Mouse (Mus musculus) CH12.LX (cell line): Measurements from ENCODE around the gene Dcps. TPM values are rescaled to one million over a fixed set of nuclear protein-coding genes. Genes with fewer than 3 reads are reported as not detected.

ENCODE experiments used
- DNase-seq: peaks from one replicate; pipeline ENCODE4 v3.0.0-alpha.2; 2013; ENCODE audit errors: extremely low read depth
- H3K27ac ChIP-seq: 2 replicates; pipeline ENCODE4 v1.5.1; 2012; ENCODE audit warnings: low read depth, mild to moderate bottlenecking, control low read depth, moderate library complexity; ENCODE audit not compliant: insufficient read depth
- H3K27me3 ChIP-seq: replicated peaks from 2 replicates; pipeline ENCODE3; 2012; ENCODE audit warnings: inconsistent platforms
- H3K36me3 ChIP-seq, 2 experiments: replicated peaks in 1 of 2; 2 replicates each; pipeline versions ENCODE3 to v1.6.1; 2012; ENCODE audit warnings: inconsistent platforms in 1 of 2, low read length in 1 of 2, mild to moderate bottlenecking in 1 of 2, mixed read lengths in 1 of 2, moderate library complexity in 1 of 2; ENCODE audit not compliant: control insufficient read depth in 1 of 2, insufficient read depth in 1 of 2
- H3K4me1 ChIP-seq, 2 experiments: 2 replicates each; pipeline ENCODE4 v1.6.1; 2012; ENCODE audit warnings: inconsistent platforms in 1 of 2, moderate library complexity in 1 of 2; ENCODE audit not compliant: insufficient read depth in 2 of 2, control insufficient read depth in 1 of 2
- H3K4me2 ChIP-seq: 2 replicates; pipeline ENCODE4 v1.6.1; 2012; ENCODE audit warnings: low read depth, mild to moderate bottlenecking, control low read depth; ENCODE audit not compliant: poor library complexity, insufficient read depth, severe bottlenecking
- H3K4me3 ChIP-seq, 3 experiments: fragments of 150-350 bp in 1 of 3; sonication (generic) in 1 of 3; replicated peaks in 1 of 3; 2 replicates each; pipeline versions ENCODE3 to v1.5.1; 2011 to 2012; ENCODE audit warnings: low read depth in 2 of 3, low read length in 2 of 3, mild to moderate bottlenecking in 2 of 3, moderate library complexity in 2 of 3, control low read depth in 1 of 3, improper control_type of control experiment in 1 of 3, inconsistent platforms in 1 of 3, mixed read lengths in 1 of 3; ENCODE audit not compliant: poor library complexity in 1 of 3
- H3K79me2 ChIP-seq: replicated peaks from 2 replicates; pipeline ENCODE4 v1.6.1; 2012; ENCODE audit warnings: mild to moderate bottlenecking, moderate library complexity; ENCODE audit not compliant: control insufficient read depth, poor library complexity, insufficient read depth, severe bottlenecking; ENCODE audit errors: extremely low read depth
- H3K9ac ChIP-seq: 2 replicates; pipeline ENCODE4 v1.6.1; 2012; ENCODE audit warnings: low read depth, mild to moderate bottlenecking, control low read depth, moderate library complexity; ENCODE audit not compliant: insufficient read depth
- H3K9me3 ChIP-seq: replicated peaks from 2 replicates; pipeline ENCODE3; 2012; ENCODE audit warnings: low read length, inconsistent platforms, mixed read lengths
- BHLHE40 ChIP-seq: IDR thresholded peaks from 2 replicates; pipeline ENCODE4 v1.6.1; 2011; ENCODE audit warnings: mild to moderate bottlenecking, low read depth, low read length, improper control_type of control experiment
- CHD1 ChIP-seq: IDR thresholded peaks from 2 replicates; pipeline ENCODE4 v1.6.1; 2012; ENCODE audit warnings: low read depth, low read length, improper control_type of control experiment, inconsistent platforms
- CHD2 ChIP-seq: IDR thresholded peaks from 2 replicates; pipeline ENCODE4 v1.6.1; 2011; ENCODE audit warnings: low read length, improper control_type of control experiment
- CTCF ChIP-seq, 2 experiments: IDR thresholded peaks in 1 of 2; conservative IDR thresholded peaks in 1 of 2; 2 replicates each; pipeline ENCODE4 v1.5.1; 2011 to 2012; ENCODE audit warnings: low read depth in 2 of 2, low read length in 2 of 2, improper control_type of control experiment in 1 of 2, inconsistent platforms in 1 of 2, mild to moderate bottlenecking in 1 of 2, moderate library complexity in 1 of 2
- E2F4 ChIP-seq: IDR thresholded peaks from 2 replicates; pipeline ENCODE4 v1.6.1; 2011; ENCODE audit warnings: low read depth, low read length, improper control_type of control experiment; ENCODE audit not compliant: insufficient replicate concordance
- EP300 ChIP-seq: IDR thresholded peaks from 2 replicates; pipeline ENCODE4 v1.6.1; 2011; ENCODE audit warnings: low read length, improper control_type of control experiment
- ETS1 ChIP-seq: conservative IDR thresholded peaks from 2 replicates; pipeline ENCODE4 v1.6.1; 2012; ENCODE audit warnings: low read depth, mild to moderate bottlenecking, inconsistent platforms, low read length, improper control_type of control experiment, moderate library complexity
- GABPA ChIP-seq: IDR thresholded peaks from 2 replicates; pipeline ENCODE4 v1.6.1; 2012; ENCODE audit warnings: low read depth, low read length, improper control_type of control experiment, inconsistent platforms; ENCODE audit not compliant: insufficient replicate concordance
- HCFC1 ChIP-seq: IDR thresholded peaks from 2 replicates; pipeline ENCODE4 v1.6.1; 2012; ENCODE audit warnings: low read depth, mild to moderate bottlenecking, inconsistent platforms, low read length, improper control_type of control experiment
- IRF4 ChIP-seq: IDR thresholded peaks from 2 replicates; pipeline ENCODE4 v1.6.1; 2014; ENCODE audit warnings: low read depth, mild to moderate bottlenecking, inconsistent platforms, low read length, improper control_type of control experiment
- JUN ChIP-seq: IDR thresholded peaks from 2 replicates; pipeline ENCODE4 v1.6.1; 2011; ENCODE audit warnings: low read depth, mild to moderate bottlenecking, low read length, improper control_type of control experiment, moderate library complexity; ENCODE audit not compliant: insufficient read depth
- JUND ChIP-seq: conservative IDR thresholded peaks from 2 replicates; pipeline ENCODE4 v1.6.1; 2011; ENCODE audit warnings: low read depth, low read length, improper control_type of control experiment
- KAT2A ChIP-seq: IDR thresholded peaks from 2 replicates; pipeline ENCODE4 v1.6.1; 2012; ENCODE audit warnings: low read length, improper control_type of control experiment, inconsistent platforms; ENCODE audit not compliant: insufficient replicate concordance
- MAFK ChIP-seq: IDR thresholded peaks from 2 replicates; pipeline ENCODE4 v1.6.1; 2011; ENCODE audit warnings: low read length, improper control_type of control experiment; ENCODE audit not compliant: insufficient replicate concordance
- MAX ChIP-seq: IDR thresholded peaks from 2 replicates; pipeline ENCODE4 v1.6.1; 2011; ENCODE audit warnings: low read length, improper control_type of control experiment
- MAZ ChIP-seq: IDR thresholded peaks from 2 replicates; pipeline ENCODE4 v1.6.1; 2012; ENCODE audit warnings: low read depth, mild to moderate bottlenecking, inconsistent platforms, low read length, improper control_type of control experiment, moderate library complexity
- MEF2A ChIP-seq: IDR thresholded peaks from 2 replicates; pipeline ENCODE4 v1.6.1; 2014; ENCODE audit warnings: low read depth, mild to moderate bottlenecking, inconsistent platforms, low read length, improper control_type of control experiment, borderline replicate concordance
- MYC ChIP-seq: IDR thresholded peaks from 2 replicates; pipeline ENCODE4 v1.6.1; 2011; ENCODE audit warnings: low read depth, mild to moderate bottlenecking, improper control_type of control experiment, low read length
- NRF1 ChIP-seq: IDR thresholded peaks from 2 replicates; pipeline ENCODE4 v1.6.1; 2014; ENCODE audit warnings: low read depth, mild to moderate bottlenecking, inconsistent platforms, low read length, improper control_type of control experiment, moderate library complexity
- POLR2A ChIP-seq: IDR thresholded peaks from 2 replicates; pipeline ENCODE4 v1.6.1; 2011; ENCODE audit warnings: low read depth, mild to moderate bottlenecking, improper control_type of control experiment, low read length
- RAD21 ChIP-seq: IDR thresholded peaks from 2 replicates; pipeline ENCODE4 v1.6.1; 2011; ENCODE audit warnings: low read depth, mild to moderate bottlenecking, low read length, improper control_type of control experiment, moderate library complexity
- RCOR1 ChIP-seq: conservative IDR thresholded peaks from 2 replicates; pipeline ENCODE4 v1.6.1; 2012; ENCODE audit warnings: low read depth, mild to moderate bottlenecking, inconsistent platforms, low read length, improper control_type of control experiment
- SIN3A ChIP-seq: IDR thresholded peaks from 2 replicates; pipeline ENCODE4 v1.6.1; 2012; ENCODE audit warnings: low read length, improper control_type of control experiment, inconsistent platforms
- SMC3 ChIP-seq: IDR thresholded peaks from 2 replicates; pipeline ENCODE4 v1.6.1; 2011; ENCODE audit warnings: low read depth, low read length, improper control_type of control experiment
- TBP ChIP-seq: conservative IDR thresholded peaks from 2 replicates; pipeline ENCODE4 v1.6.1; 2011; ENCODE audit warnings: low read depth, low read length, improper control_type of control experiment
- TCF12 ChIP-seq: IDR thresholded peaks from 2 replicates; pipeline ENCODE4 v1.6.1; 2014; ENCODE audit warnings: low read depth, mild to moderate bottlenecking, inconsistent platforms, low read length, improper control_type of control experiment
- UBTF ChIP-seq: IDR thresholded peaks from 2 replicates; pipeline ENCODE4 v1.6.1; 2012; ENCODE audit warnings: low read depth, mild to moderate bottlenecking, inconsistent platforms, low read length, improper control_type of control experiment, moderate library complexity
- USF1 ChIP-seq: IDR thresholded peaks from 2 replicates; pipeline ENCODE4 v1.6.1; 2014; ENCODE audit warnings: low read depth, mild to moderate bottlenecking, inconsistent platforms, low read length, improper control_type of control experiment
- USF2 ChIP-seq: conservative IDR thresholded peaks from 2 replicates; pipeline ENCODE4 v1.6.1; 2011; ENCODE audit warnings: low read depth, low read length, improper control_type of control experiment
- ZKSCAN1 ChIP-seq: IDR thresholded peaks from 2 replicates; pipeline ENCODE4 v1.6.1; 2012; ENCODE audit warnings: low read depth, inconsistent platforms, low read length, improper control_type of control experiment, borderline replicate concordance
- dilution Hi-C: fragments of 300-500 bp; cut with MboI; formaldehyde crosslinking; loops from 2 replicates; pipeline ENCODE4 v1.14.3; 2020; ENCODE audit warnings: low sequenced_read_pairs; ENCODE audit not compliant: extremely low pct_unique_long_range_greater_than_20kb, extremely low pct_ligation_motif_present
- in situ Hi-C: fragments of 300-500 bp; cut with MboI; formaldehyde crosslinking; loops from 3 replicates; pipeline ENCODE4 v1.14.3; 2019; ENCODE audit warnings: low sequenced_read_pairs, low pct_ligation_motif_present, low pct_unique_long_range_greater_than_20kb, mixed read lengths
- polyA plus RNA-seq: library from polyadenylated mRNA; unstranded; fragments of >175 nt; gene quantifications from 2 replicates; pipeline ENCODE4 v1.2.1, GENCODE M21; 2012; ENCODE audit warnings: low read depth; ENCODE audit not compliant: insufficient read length
- total RNA-seq, 2 experiments: library from RNA; depleted of rRNA; stranded (reverse); fragments of 300-350 nt in 1 of 2; fragments of >200 nt in 1 of 2; gene quantifications; 2 replicates each; pipeline ENCODE4 v1.2.3; 2012 to 2014

The Dcps gene
- total and polyA plus RNA-seq, 3 experiments, result 64.3 to 113 (median 94.3) TPM

GRCm38 (mm10) chr9:35095726-35096125 lies 80.1 kb downstream of the Dcps start:
- in situ Hi-C loops, result no loop called here
- Histone ChIP-seq H3K79me2 (no peaks in the 10 kb centered on the region), H3K27me3 (no peaks in the 10 kb centered on the region), H3K36me3 (no peaks in the 10 kb centered on the region), H3K4me2 (no peak overlapping the region), H3K27ac (no peak overlapping the region), H3K4me3 (no peak overlapping the region), H3K4me1 (no peaks in the 10 kb centered on the region), H3K9ac (no peak overlapping the region), H3K9me3 (no peaks in the 10 kb centered on the region)
- dilution Hi-C loops, result no loop called here
- TF ChIP-seq UBTF (no peak), KAT2A (no peak), E2F4 (no peak), HCFC1 (no peak), RCOR1 (no peak), SIN3A (no peak), EP300 (no peak), MAZ (no peak), MYC (no peak), USF2 (no peak), CHD2 (no peak), SMC3 (no peak), JUND (no peak), RAD21 (no peak), GABPA (no peak), TCF12 (no peak), NRF1 (no peak), BHLHE40 (no peak)
- no peak for DNase-seq

GRCm38 (mm10) chr9:35093350-35093749 lies 82.5 kb downstream of the Dcps start:
- in situ Hi-C loops, result no loop called here
- no peak overlapping the region for H3K4me3 ChIP-seq
- no peaks in the 10 kb centered on the region for H3K79me2 ChIP-seq
- H3K4me1 ChIP-seq, result no peaks in the 10 kb centered on the region
- no peaks in the 10 kb centered on the region for H3K27me3 ChIP-seq
- no peaks in the 10 kb centered on the region for H3K9me3 ChIP-seq
- H3K27ac ChIP-seq, result no peak overlapping the region
- dilution Hi-C loops, result no loop called here
- H3K9ac ChIP-seq, result no peak overlapping the region
- H3K36me3 ChIP-seq, result no peaks in the 10 kb centered on the region
- TF ChIP-seq CHD1 (no peak), CTCF (conservative IDR thresholded peaks at IDR 0.05 in 1 of 2, IDR thresholded peaks at IDR 0.05 in 1 of 2; ENCODE audit: low read depth in 2 of 2, low read length in 2 of 2) (no peak), KAT2A (no peak), MAX (no peak), IRF4 (no peak), UBTF (no peak), USF1 (no peak), MAFK (no peak), MEF2A (no peak), POLR2A (no peak), RAD21 (no peak), BHLHE40 (no peak), ZKSCAN1 (no peak), ETS1 (no peak), GABPA (no peak), MAZ (no peak), TBP (no peak), JUN (no peak), TCF12 (no peak)
- TF ChIP-seq, all 38 proteins: peak for 0
- DNase-seq, result no peak
- H3K4me2 ChIP-seq, result no peak overlapping the region
